Mouse (Mus musculus) ES-Bruce4 (cell line): ENCODE measurements around the gene Sipa1l1. TPM values are rescaled to one million over a fixed set of nuclear protein-coding genes. Genes with fewer than 3 reads are reported as not detected.

Experiments
- H3K27ac ChIP-seq: 2 replicates; pipeline ENCODE4 v1.5.1; 2012; ENCODE audit warnings: low read length, inconsistent platforms; ENCODE audit not compliant: insufficient read depth
- H3K27me3 ChIP-seq: 2 replicates; pipeline ENCODE4 v1.6.1; 2012; ENCODE audit warnings: mild to moderate bottlenecking, low read length, inconsistent platforms; ENCODE audit not compliant: control insufficient read depth, poor library complexity, insufficient read depth, severe bottlenecking
- H3K36me3 ChIP-seq: 2 replicates; pipeline ENCODE4 v1.6.1; 2012; ENCODE audit warnings: inconsistent platforms, mild to moderate bottlenecking, low read length, moderate library complexity; ENCODE audit not compliant: control insufficient read depth, poor library complexity, insufficient read depth, severe bottlenecking
- H3K4me1 ChIP-seq: one replicate; pipeline ENCODE4 v1.8.1; 2011; ENCODE audit warnings: low read length; ENCODE audit not compliant: control insufficient read depth, insufficient read depth
- H3K4me3 ChIP-seq: 2 replicates; pipeline ENCODE4 v1.5.1; 2011; ENCODE audit warnings: low read depth, mild to moderate bottlenecking, low read length
- H3K9ac ChIP-seq: 2 replicates; pipeline ENCODE4 v1.6.1; 2012; ENCODE audit warnings: low read depth, mild to moderate bottlenecking, inconsistent platforms; ENCODE audit not compliant: poor library complexity, severe bottlenecking
- H3K9me3 ChIP-seq: replicated peaks from 2 replicates; pipeline ENCODE4 v1.6.1; 2012; ENCODE audit warnings: mild to moderate bottlenecking, low read length, inconsistent platforms; ENCODE audit not compliant: control insufficient read depth, poor library complexity, insufficient read depth, severe bottlenecking
- CTCF ChIP-seq: IDR thresholded peaks from one replicate; pipeline ENCODE4 v1.8.1; 2011; ENCODE audit warnings: low read depth, low read length
- EP300 ChIP-seq: IDR thresholded peaks from 2 replicates; pipeline ENCODE4 v1.6.1; 2011; ENCODE audit warnings: low read depth, low read length; ENCODE audit not compliant: insufficient read depth
- POLR2A ChIP-seq: IDR thresholded peaks from one replicate; pipeline ENCODE4 v1.8.1; 2011; ENCODE audit warnings: low read length; ENCODE audit not compliant: insufficient read depth
- polyA plus RNA-seq: library from polyadenylated mRNA; stranded (reverse); fragments of >200 nt; gene quantifications from 2 replicates; pipeline ENCODE4 v1.2.4, GENCODE M21; 2011; ENCODE audit warnings: low read depth; ENCODE audit not compliant: missing spikeins, insufficient read depth, insufficient read length

Gene Sipa1l1
- polyA plus RNA-seq, 1 experiment: 44.9 TPM

DNA sequence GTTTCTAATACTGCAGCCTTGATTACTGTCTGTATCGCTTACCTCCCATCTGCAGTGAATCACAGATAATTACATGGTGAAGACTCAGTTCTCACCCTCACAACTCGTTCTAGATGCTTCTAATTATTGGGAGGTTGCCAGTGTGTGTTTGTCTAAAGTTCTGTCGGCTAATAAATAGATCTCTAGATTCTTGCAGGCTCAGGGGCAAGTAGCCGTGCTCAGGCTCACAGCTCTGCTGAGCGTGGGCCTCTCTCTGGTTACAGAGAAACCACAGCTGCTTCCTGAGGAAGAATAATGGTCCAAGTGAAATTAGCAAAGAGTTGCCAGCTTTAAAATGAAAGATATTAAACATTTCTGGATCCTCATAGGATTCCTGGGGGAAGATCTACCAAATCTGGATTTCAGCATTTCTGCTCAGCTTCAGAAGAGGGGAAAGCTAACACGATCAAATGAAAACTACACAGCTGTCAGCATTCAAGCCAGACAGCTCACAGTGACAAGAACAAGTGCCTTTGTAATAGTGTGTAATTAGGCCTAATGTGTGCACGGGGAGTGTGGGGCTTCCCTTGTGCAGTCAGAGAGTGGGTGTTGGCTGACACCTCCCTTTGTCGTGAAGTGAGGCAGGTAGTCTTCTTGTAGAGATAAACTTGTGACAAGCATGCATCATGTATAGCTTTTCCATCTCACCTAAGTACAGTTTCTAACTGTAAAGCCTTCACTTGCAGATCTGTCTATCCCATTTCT lies 225.2 kb downstream of the Sipa1l1 start:
- no peak overlapping the region for H3K4me3 ChIP-seq
- no peaks in the 10 kb centered on the region for H3K36me3 ChIP-seq
- no peaks in the 10 kb centered on the region for H3K27me3 ChIP-seq
- no peaks in the 10 kb centered on the region for H3K9me3 ChIP-seq
- H3K27ac ChIP-seq: no peak overlapping the region
- TF ChIP-seq EP300 (no peak), CTCF (no peak), POLR2A (no peak)
- H3K4me1 ChIP-seq: no peaks in the 10 kb centered on the region
- no peak overlapping the region for H3K9ac ChIP-seq

DNA sequence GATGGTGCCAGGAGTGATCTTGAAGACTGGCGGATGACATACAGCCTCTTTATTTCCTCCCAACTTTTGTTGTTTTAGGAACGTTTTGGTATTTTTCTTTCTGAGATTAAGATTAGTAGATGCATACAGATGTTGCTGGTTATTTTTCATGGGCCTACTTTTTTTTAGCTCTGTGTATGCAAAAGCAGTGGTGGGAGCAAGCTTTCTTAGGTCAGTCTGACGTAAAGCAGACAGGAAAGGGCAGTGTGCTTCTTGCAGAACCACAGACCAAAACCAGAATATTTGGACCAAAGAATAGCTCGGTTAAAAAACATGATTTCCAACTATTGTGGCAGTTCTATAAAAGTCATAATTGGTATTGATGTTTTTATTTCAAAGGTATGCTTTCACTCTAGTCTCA lies 226.1 kb downstream of the Sipa1l1 start:
- no peak overlapping the region for H3K9ac ChIP-seq
- H3K36me3 ChIP-seq: no peaks in the 10 kb centered on the region
- H3K9me3 ChIP-seq: no peaks in the 10 kb centered on the region
- H3K4me3 ChIP-seq: no peak overlapping the region
- no peaks in the 10 kb centered on the region for H3K4me1 ChIP-seq
- TF ChIP-seq EP300 (no peak), POLR2A (no peak), CTCF (no peak)
- no peak overlapping the region for H3K27ac ChIP-seq
- no peaks in the 10 kb centered on the region for H3K27me3 ChIP-seq

DNA sequence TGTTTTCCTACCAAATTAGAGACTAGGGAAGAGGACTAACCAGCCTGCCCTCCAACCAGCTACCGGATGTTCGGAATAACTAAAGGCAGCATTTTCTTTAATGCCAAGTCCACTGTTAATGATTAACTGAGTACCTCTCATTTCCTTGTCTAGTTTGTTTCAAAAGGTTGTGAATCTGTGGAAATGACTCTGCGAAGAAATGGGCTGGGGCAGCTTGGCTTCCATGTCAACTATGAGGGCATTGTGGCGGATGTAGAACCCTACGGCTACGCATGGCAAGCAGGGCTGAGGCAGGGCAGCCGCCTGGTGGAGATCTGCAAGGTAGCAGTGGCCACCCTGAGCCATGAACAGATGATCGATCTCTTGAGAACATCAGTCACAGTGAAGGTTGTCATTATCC lies 228.1 kb downstream of the Sipa1l1 start:
- Histone ChIP-seq H3K27ac (no peak overlapping the region), H3K4me3 (no peak overlapping the region), H3K36me3 (no peaks in the 10 kb centered on the region), H3K9ac (no peak overlapping the region), H3K4me1 (no peaks in the 10 kb centered on the region), H3K27me3 (no peaks in the 10 kb centered on the region), H3K9me3 (no peaks in the 10 kb centered on the region)
- TF ChIP-seq POLR2A: no peak
- TF ChIP-seq CTCF: no peak
- TF ChIP-seq EP300: no peak

DNA sequence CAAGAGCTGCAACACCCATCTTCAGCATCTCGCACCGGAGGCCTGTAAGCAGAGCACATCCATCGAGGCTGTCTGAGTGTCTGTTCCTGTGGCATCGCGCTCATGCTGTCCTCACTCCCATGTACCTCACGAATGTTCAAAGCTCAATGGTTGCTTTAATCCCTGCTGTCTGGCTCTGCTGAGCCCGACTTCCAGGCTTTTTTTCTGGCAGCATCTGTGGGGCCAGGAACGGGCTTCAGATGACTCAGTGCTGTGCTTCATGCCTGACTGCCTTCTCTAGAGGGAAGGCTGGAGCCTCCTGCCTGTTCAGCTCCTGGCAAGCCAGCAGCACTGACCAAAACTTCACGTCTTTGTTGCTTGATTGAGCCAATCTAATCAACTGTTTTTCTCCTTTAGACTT lies 228.6 kb downstream of the Sipa1l1 start:
- H3K27ac ChIP-seq: no peak overlapping the region
- H3K9me3 ChIP-seq: no peaks in the 10 kb centered on the region
- TF ChIP-seq CTCF: no peak
- TF ChIP-seq POLR2A: no peak
- no peak for TF ChIP-seq EP300
- H3K4me1 ChIP-seq: no peaks in the 10 kb centered on the region
- no peak overlapping the region for H3K4me3 ChIP-seq
- H3K27me3 ChIP-seq: no peaks in the 10 kb centered on the region
- no peaks in the 10 kb centered on the region for H3K36me3 ChIP-seq
- no peak overlapping the region for H3K9ac ChIP-seq

DNA sequence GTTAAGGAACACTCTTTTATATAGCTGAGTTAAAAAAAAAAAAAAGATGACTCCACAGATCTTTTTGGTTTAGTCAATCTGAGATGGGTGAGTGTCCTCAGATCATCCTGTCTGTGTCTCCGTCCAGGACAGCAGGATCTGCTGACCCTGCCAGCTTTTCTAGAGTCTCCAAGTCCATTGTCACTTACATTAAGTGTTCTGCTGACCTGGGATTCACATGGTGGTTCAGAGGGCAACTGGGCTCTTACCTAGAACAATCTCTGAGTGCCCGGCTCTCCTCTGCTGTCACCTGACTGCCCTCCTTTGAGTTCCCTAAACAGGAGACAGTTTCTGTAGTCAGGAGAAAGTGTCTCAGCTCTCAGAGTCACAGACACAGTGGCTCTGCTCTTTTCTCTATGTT lies 229.8 kb downstream of the Sipa1l1 start:
- no peak for TF ChIP-seq POLR2A
- TF ChIP-seq CTCF: no peak
- no peak for TF ChIP-seq EP300
- H3K9me3 ChIP-seq: no peaks in the 10 kb centered on the region

DNA sequence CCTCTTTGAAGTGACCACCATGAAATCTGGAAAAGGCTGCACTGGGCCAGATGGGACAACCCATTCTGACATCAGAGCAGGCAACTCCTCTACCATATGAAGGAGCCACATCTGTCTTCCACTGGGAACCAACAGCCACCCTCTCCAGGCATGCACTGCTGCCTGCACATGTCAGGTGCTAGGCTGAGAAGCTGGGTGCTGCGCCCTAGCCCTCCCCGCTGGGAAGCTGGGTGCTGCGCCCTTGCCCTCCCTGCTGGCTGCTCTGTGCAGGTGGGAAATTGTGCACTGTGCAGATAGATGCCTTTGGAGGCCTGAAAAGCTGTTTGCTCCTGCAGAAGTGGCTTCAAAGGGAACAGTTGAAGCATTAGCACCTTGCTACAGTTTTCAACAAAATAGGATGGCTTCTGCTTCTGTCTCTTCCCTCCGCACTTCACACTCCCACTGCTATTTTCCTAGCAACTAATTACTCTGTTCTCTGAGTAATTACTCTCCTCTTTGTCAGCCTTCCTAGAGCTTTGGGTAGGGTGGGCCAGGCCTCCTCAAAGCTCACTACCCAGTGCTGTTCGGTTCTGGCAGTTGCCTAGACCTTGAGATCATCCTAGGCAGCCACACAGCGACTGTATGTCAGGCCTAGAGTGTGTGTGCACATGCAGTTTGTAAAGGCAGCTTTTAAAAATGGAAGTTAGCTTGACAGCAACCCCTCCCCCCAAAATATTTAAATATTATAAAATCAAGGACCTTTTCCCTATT lies 231.0 kb downstream of the Sipa1l1 start:
- Histone ChIP-seq H3K4me3 (no peak overlapping the region), H3K9me3 (no peaks in the 10 kb centered on the region), H3K9ac (no peak overlapping the region), H3K27ac (no peak overlapping the region), H3K27me3 (no peaks in the 10 kb centered on the region), H3K4me1 (no peaks in the 10 kb centered on the region), H3K36me3 (no peaks in the 10 kb centered on the region; the same call in 1 of the 2 replicates)
- no peak for TF ChIP-seq EP300
- TF ChIP-seq POLR2A: no peak
- no peak for TF ChIP-seq CTCF

More for the DNA sequence above, 229.8 kb downstream of the Sipa1l1 start:
- Histone ChIP-seq H3K27ac (no peak overlapping the region), H3K9ac (no peak overlapping the region), H3K36me3 (no peaks in the 10 kb centered on the region; the same call in 1 of the 2 replicates), H3K4me3 (no peak overlapping the region), H3K4me1 (no peaks in the 10 kb centered on the region), H3K27me3 (no peaks in the 10 kb centered on the region)
